In the genomic region with DNA sequence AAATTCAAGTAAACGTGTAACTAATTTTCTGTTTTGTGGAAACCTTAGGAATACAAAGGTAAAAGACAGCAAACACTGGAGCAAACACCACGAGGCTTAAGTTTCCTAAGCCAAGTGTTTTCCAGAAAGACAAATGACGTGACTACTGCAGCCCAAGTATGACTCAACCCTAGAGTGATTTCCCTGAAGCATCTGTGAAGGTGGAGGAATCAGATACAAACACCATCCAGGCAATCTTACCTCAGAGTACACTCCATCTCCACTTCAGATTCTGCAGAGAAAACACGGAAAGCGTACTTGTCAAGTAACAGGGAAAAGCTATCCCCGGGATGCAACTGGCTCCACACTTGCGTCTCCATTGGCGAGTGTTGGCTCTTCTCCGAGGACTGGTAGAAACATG, we compare ENCODE assay signal across 28 mouse cellular contexts.
"Had no signal": no experiment of that assay in that cellular context is flagged by ENCODE, and none has a peak within 500 bp of the region (broad histone marks: within the 10 kb centered on the region; RNA-seq: fewer than 3 reads in every experiment).

No protein-coding gene starts in this region.

- H3K9me3 ChIP-seq: embryonic facial prominence, embryonic 10.5 days; embryonic facial prominence, embryonic 12.5 days; embryonic facial prominence, embryonic 15.5 days; forebrain, embryonic 10.5 days; forebrain, embryonic 12.5 days; forebrain, embryonic 13.5 days; forebrain, embryonic 15.5 days had no signal

- H3K4me2 ChIP-seq: embryonic facial prominence, embryonic 12.5 days; embryonic facial prominence, embryonic 13.5 days; embryonic facial prominence, embryonic 15.5 days; forebrain, embryonic 12.5 days; forebrain, embryonic 13.5 days; forebrain, embryonic 15.5 days had no signal

- H3K9ac ChIP-seq: embryonic facial prominence, embryonic 12.5 days; embryonic facial prominence, embryonic 13.5 days; embryonic facial prominence, embryonic 15.5 days; forebrain, embryonic 12.5 days; forebrain, embryonic 13.5 days; forebrain, embryonic 15.5 days; forebrain, postnatal 0 days had no signal

- H3K27me3 ChIP-seq: embryonic facial prominence, embryonic 12.5 days; embryonic facial prominence, embryonic 13.5 days; embryonic facial prominence, embryonic 15.5 days; forebrain, embryonic 12.5 days; forebrain, embryonic 13.5 days; forebrain, embryonic 15.5 days had no signal

- H3K4me1 ChIP-seq: embryonic facial prominence, embryonic 10.5 days; embryonic facial prominence, embryonic 12.5 days; embryonic facial prominence, embryonic 13.5 days; embryonic facial prominence, embryonic 15.5 days; forebrain, embryonic 13.5 days; forebrain, embryonic 15.5 days had no signal

- H3K4me3 ChIP-seq: embryonic facial prominence, embryonic 10.5 days; embryonic facial prominence, embryonic 12.5 days; embryonic facial prominence, embryonic 13.5 days; embryonic facial prominence, embryonic 15.5 days; erythroblast, embryonic 14.5 days; forebrain, embryonic 10.5 days; forebrain, embryonic 12.5 days; forebrain, embryonic 13.5 days; forebrain, embryonic 15.5 days; gastrocnemius, adult 2 months; heart, adult 2 months had no signal

- DNase-seq: cerebellum, adult 8-10 months; cerebellum, adult 9-10 months; cerebellum, adult 9-11 months; cerebellum, postnatal 10 days; cerebellum, postnatal 14 days; cerebellum, postnatal 25 days; cerebellum, postnatal 36 days; embryo, embryonic 11 days; forebrain, postnatal 0 days; gastrocnemius, adult 2 months; gastrocnemius, postnatal 10 days; gastrocnemius, postnatal 14 days; gastrocnemius, postnatal 25 days; gastrocnemius, postnatal 36 days; heart, adult 11 months; heart, adult 18-20 months; heart, adult 2 months had no signal

- H3K27ac ChIP-seq: embryonic facial prominence, embryonic 10.5 days; embryonic facial prominence, embryonic 12.5 days; embryonic facial prominence, embryonic 13.5 days; embryonic facial prominence, embryonic 15.5 days; forebrain, embryonic 10.5 days; forebrain, embryonic 12.5 days; forebrain, embryonic 13.5 days; forebrain, embryonic 15.5 days; gastrocnemius, adult 2 months; heart, adult 2 months had no signal

- ATAC-seq: forebrain, embryonic 13.5 days; forebrain, embryonic 14.5 days; forebrain, embryonic 15.5 days; forebrain, embryonic 16.5 days; forebrain, postnatal 0 days had no signal
